Mouse (Mus musculus): ENCODE data around the gene 1300017J02Rik.

DNA sequence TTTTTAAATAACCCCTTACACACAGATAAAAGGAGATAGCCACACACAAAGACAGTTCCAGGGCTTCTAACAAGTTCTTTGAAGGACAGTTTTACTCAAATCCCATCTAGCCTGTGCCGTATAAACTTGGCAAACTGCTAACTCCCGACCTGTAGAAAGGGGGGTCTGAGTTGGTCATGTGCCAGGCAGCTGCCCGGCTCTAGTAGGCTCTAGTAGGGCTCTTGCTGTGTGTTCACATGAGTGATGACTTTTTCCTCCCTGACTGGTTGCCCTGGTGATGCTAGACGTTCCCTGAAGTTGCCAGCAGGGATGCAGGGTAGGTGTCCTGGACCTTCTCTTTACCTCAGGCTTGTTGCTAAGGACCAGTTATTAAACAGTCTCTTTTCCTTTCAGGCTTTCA, 33.8 kb downstream of the 1300017J02Rik start:
- TF ChIP-seq CTCF (IDR thresholded peaks at IDR 0.05; ENCODE audit: low read depth) (no peak), EP300 (optimal IDR thresholded peaks at IDR 0.05) (no peak)
